Mouse (Mus musculus) forebrain, embryonic 13.5 days (tissue): Measurements from ENCODE around the gene Htr3a. TPM values are rescaled to one million over a fixed set of nuclear protein-coding genes. Genes with fewer than 3 reads are reported as not detected.

Source experiments
- ATAC-seq: fragments of 200-750 bp; cut with Nextera tagmentation; 2 replicates; pipeline ENCODE4 v1.8.0; 2017
- H3K27ac ChIP-seq: fragments of 300-500 bp; sonication (generic); 2 replicates; pipeline ENCODE4 v1.5.1; 2015; ENCODE audit warnings: inconsistent platforms, mild to moderate bottlenecking, moderate library complexity
- H3K27me3 ChIP-seq: fragments of 300-500 bp; sonication (generic); 2 replicates; pipeline ENCODE4 v1.6.1; 2015; ENCODE audit warnings: mild to moderate bottlenecking, inconsistent platforms
- H3K36me3 ChIP-seq: fragments of 300-500 bp; sonication (generic); 2 replicates; pipeline ENCODE4 v1.6.1; 2015; ENCODE audit warnings: mild to moderate bottlenecking, inconsistent platforms; ENCODE audit not compliant: poor library complexity, severe bottlenecking
- H3K4me1 ChIP-seq: fragments of 300-500 bp; sonication (generic); 2 replicates; pipeline ENCODE4 v1.6.1; 2015; ENCODE audit warnings: inconsistent platforms
- H3K4me2 ChIP-seq: fragments of 300-500 bp; sonication (generic); 2 replicates; pipeline ENCODE4 v1.6.1; 2015; ENCODE audit warnings: inconsistent platforms, mild to moderate bottlenecking, moderate library complexity
- H3K4me3 ChIP-seq: fragments of 300-500 bp; sonication (generic); 2 replicates; pipeline ENCODE4 v1.5.1; 2015; ENCODE audit warnings: mild to moderate bottlenecking, inconsistent platforms
- H3K9ac ChIP-seq: fragments of 300-500 bp; sonication (generic); 2 replicates; pipeline ENCODE4 v1.6.1; 2015; ENCODE audit warnings: mild to moderate bottlenecking, inconsistent platforms
- H3K9me3 ChIP-seq: fragments of 300-500 bp; sonication (generic); replicated peaks from 2 replicates; pipeline ENCODE4 v1.6.1; 2016; ENCODE audit warnings: inconsistent platforms
- WGBS: fragments of 180-500 bp; shearing (Covaris S2); methylation state at CpG from one replicate; pipeline ENCODE4 v1.1.7; 2015; 5-methylcytosine and 5-hydroxymethylcytosine counted together
- polyA plus RNA-seq: library from polyadenylated mRNA; unstranded; fragments of >200 nt; fragmentation: Nextera tagmentation; extraction: Ambion mirVana; gene quantifications from 2 replicates; pipeline ENCODE4 v1.2.1, GENCODE M21; 2015

The Htr3a gene
- polyA plus RNA-seq, 1 experiment from 2014 or later, result 1.9 TPM

- H3K4me3 ChIP-seq, result no peak overlapping the region
- H3K4me1 ChIP-seq, result peaks cover 27% of the 10 kb centered on the region
- H3K27ac ChIP-seq, result no peak overlapping the region
- ATAC-seq, result peak; percentile 54; the same call in 1 of the 2 replicates
- H3K27me3 ChIP-seq, result peaks cover 29% of the 10 kb centered on the region
- no peak overlapping the region for H3K4me2 ChIP-seq
- H3K36me3 ChIP-seq, result no peaks in the 10 kb centered on the region
- no peak overlapping the region for H3K9ac ChIP-seq
- H3K9me3 ChIP-seq, result no peaks in the 10 kb centered on the region
- 26% methylated on average over 3 of the region's 3 CpGs for WGBS
Observed at GRCm38 (mm10) chr9:48893986-48894385, 16.9 kb downstream of the Htr3a start.

GRCm38 (mm10) chr9:48889093-48889492 lies 21.8 kb downstream of the Htr3a start:
- 69% methylated on average over 7 of the region's 7 CpGs for WGBS
- Histone ChIP-seq H3K4me1 (no peaks in the 10 kb centered on the region), H3K4me3 (no peak overlapping the region), H3K27ac (no peak overlapping the region), H3K9ac (no peak overlapping the region), H3K9me3 (0 out of 2 replicates have a peak, but pooled peaks cover 4% of the 10 kb centered on the region), H3K36me3 (no peaks in the 10 kb centered on the region), H3K4me2 (no peak overlapping the region), H3K27me3 (peaks cover 9% of the 10 kb centered on the region; the same call in 1 of the 2 replicates)
- no peak for ATAC-seq

- H3K4me2 ChIP-seq, result no peak overlapping the region
- H3K4me3 ChIP-seq, result no peak overlapping the region
- H3K36me3 ChIP-seq, result no peaks in the 10 kb centered on the region
- WGBS, result 93% methylated on average over 8 of the region's 8 CpGs
- no peak overlapping the region for H3K9ac ChIP-seq
- H3K27ac ChIP-seq, result no peak overlapping the region
- no peaks in the 10 kb centered on the region for H3K27me3 ChIP-seq
- H3K9me3 ChIP-seq, result no peaks in the 10 kb centered on the region
- H3K4me1 ChIP-seq, result no peaks in the 10 kb centered on the region
- ATAC-seq, result no peak
Observed at GRCm38 (mm10) chr9:48872896-48873295, 38.0 kb downstream of the Htr3a start.

- H3K4me3 ChIP-seq, result no peak overlapping the region
- ATAC-seq, result no peak
- 28% methylated on average over 12 of the region's 12 CpGs for whole genome bisulfite sequencing
Observed at GRCm38 (mm10) chr9:48866523-48867121, 44.3 kb downstream of the Htr3a start.

GRCm38 (mm10) chr9:48865235-48865634 lies 45.7 kb downstream of the Htr3a start:
- ATAC-seq, result no peak

More at GRCm38 (mm10) chr9:48866523-48867121, 44.3 kb downstream of the Htr3a start:
- peaks cover 17% of the 10 kb centered on the region for H3K27me3 ChIP-seq
- peaks cover 20% of the 10 kb centered on the region for H3K4me1 ChIP-seq
- H3K27ac ChIP-seq, result no peak overlapping the region
- H3K36me3 ChIP-seq, result no peaks in the 10 kb centered on the region
- H3K9me3 ChIP-seq, result no peaks in the 10 kb centered on the region
- no peak overlapping the region for H3K4me2 ChIP-seq
- no peak overlapping the region for H3K9ac ChIP-seq

DNA sequence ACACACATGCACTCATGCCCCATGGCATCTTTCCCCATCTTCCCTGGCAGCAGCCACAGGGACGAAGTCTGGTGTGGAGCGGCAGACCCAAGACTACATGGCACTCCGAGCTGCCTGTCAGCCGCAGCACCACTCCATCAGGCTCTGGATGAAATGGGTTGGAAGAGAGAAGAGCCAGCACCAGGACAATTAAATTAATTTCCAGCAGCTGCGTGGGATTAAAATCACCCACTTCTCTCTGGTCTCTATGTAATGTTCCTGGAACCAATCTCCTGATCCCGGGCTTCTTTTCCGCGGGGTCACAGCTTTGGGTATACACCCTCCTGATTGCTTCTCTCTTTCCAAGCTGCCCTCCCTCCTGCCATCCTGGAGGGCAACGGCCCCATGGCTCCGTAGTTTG lies 49.4 kb downstream of the Htr3a start:
- no peak overlapping the region for H3K4me3 ChIP-seq
- peaks cover 18% of the 10 kb centered on the region for H3K27me3 ChIP-seq
- H3K4me2 ChIP-seq, result no peak overlapping the region
- no peak overlapping the region for H3K27ac ChIP-seq
- H3K9me3 ChIP-seq, result no peaks in the 10 kb centered on the region
- peaks cover 11% of the 10 kb centered on the region for H3K4me1 ChIP-seq
- no peak for ATAC-seq
- WGBS, result 87% methylated on average over 10 of the region's 10 CpGs
- no peak overlapping the region for H3K9ac ChIP-seq
- no peaks in the 10 kb centered on the region for H3K36me3 ChIP-seq

More at GRCm38 (mm10) chr9:48865235-48865634, 45.7 kb downstream of the Htr3a start:
- 46% methylated on average over 9 of the region's 9 CpGs for WGBS
- H3K27ac ChIP-seq, result no peak overlapping the region
- no peak overlapping the region for H3K4me2 ChIP-seq
- H3K9ac ChIP-seq, result no peak overlapping the region
- no peak overlapping the region for H3K4me3 ChIP-seq
- H3K9me3 ChIP-seq, result no peaks in the 10 kb centered on the region
- no peaks in the 10 kb centered on the region for H3K36me3 ChIP-seq
- H3K4me1 ChIP-seq, result peaks cover 20% of the 10 kb centered on the region
- peaks cover 17% of the 10 kb centered on the region for H3K27me3 ChIP-seq

DNA sequence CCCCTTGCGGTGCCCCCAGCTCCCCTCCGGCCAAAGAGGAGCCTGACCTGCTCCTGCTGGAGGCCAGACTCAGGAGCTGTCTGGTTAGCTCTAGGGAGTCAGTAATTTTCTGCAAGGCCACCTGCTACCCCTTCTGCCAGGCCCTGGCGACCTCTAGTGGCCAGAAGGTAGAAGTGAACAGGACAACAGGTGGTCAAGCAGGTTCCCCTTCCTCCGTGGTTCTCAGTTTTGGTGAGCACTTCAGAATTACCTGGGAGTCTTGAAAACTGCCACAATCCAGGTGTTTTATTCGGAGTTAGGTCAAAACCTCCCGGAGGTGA lies 50.4 kb downstream of the Htr3a start:
- Histone ChIP-seq H3K9ac (no peak overlapping the region), H3K36me3 (no peaks in the 10 kb centered on the region), H3K9me3 (no peaks in the 10 kb centered on the region), H3K27ac (no peak overlapping the region), H3K4me2 (no peak overlapping the region), H3K4me1 (0 out of 2 replicates have a peak, but pooled peaks cover 3% of the 10 kb centered on the region), H3K27me3 (peaks cover 17% of the 10 kb centered on the region), H3K4me3 (no peak overlapping the region)
- 2% methylated on average over 6 of the region's 6 CpGs for WGBS
- peak; percentile 48; the same call in 1 of the 2 replicates for ATAC-seq

- Histone ChIP-seq H3K36me3 (no peaks in the 10 kb centered on the region), H3K4me2 (no peak overlapping the region), H3K9me3 (no peaks in the 10 kb centered on the region), H3K27me3 (peaks cover 15% of the 10 kb centered on the region), H3K27ac (no peak overlapping the region), H3K9ac (no peak overlapping the region), H3K4me3 (no peak overlapping the region), H3K4me1 (no peaks in the 10 kb centered on the region)
- ATAC-seq, result peak; percentile 6; the same call in 1 of the 2 replicates
- 21% methylated on average over 10 of the region's 10 CpGs for WGBS
Observed at GRCm38 (mm10) chr9:48859828-48860525, 50.9 kb downstream of the Htr3a start.

- ATAC-seq, result no peak
- no peak overlapping the region for H3K4me2 ChIP-seq
- H3K9me3 ChIP-seq, result no peaks in the 10 kb centered on the region
- H3K27ac ChIP-seq, result no peak overlapping the region
- no peak overlapping the region for H3K4me3 ChIP-seq
- no peak overlapping the region for H3K9ac ChIP-seq
- H3K36me3 ChIP-seq, result no peaks in the 10 kb centered on the region
- no peaks in the 10 kb centered on the region for H3K4me1 ChIP-seq
- 81% methylated on average over 7 of the region's 7 CpGs for WGBS
- peaks cover 11% of the 10 kb centered on the region for H3K27me3 ChIP-seq
Observed at GRCm38 (mm10) chr9:48857944-48858343, 53.0 kb downstream of the Htr3a start.

GRCm38 (mm10) chr9:48856240-48856639 lies 54.7 kb downstream of the Htr3a start:
- Histone ChIP-seq H3K4me1 (no peaks in the 10 kb centered on the region), H3K27ac (no peak overlapping the region), H3K36me3 (no peaks in the 10 kb centered on the region), H3K4me2 (no peak overlapping the region), H3K4me3 (no peak overlapping the region), H3K27me3 (peaks cover 6% of the 10 kb centered on the region; the same call in 1 of the 2 replicates), H3K9me3 (no peaks in the 10 kb centered on the region), H3K9ac (no peak overlapping the region)
- 83% methylated on average over 4 of the region's 4 CpGs for WGBS
- no peak for ATAC-seq

DNA sequence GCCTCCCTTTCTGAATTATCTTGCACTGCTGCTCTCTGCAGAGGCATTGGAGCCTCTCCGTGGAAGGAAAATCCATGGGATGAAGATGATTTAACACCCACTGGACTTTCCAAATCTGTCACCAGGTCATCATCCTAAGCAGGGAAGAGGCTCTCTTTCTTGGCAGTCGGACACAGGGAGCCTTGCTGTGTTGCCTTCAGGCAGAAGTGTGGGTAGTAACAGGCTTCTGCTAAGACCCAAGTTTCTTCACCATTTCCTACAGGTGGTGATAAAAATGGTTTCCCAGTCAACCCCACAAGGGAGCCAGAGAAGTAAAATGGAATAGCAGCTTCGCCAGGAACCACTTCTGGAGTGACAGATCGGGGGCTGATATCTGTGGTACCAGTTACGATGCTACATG lies 61.4 kb downstream of the Htr3a start:
- Histone ChIP-seq H3K4me1 (no peaks in the 10 kb centered on the region), H3K4me3 (no peak overlapping the region), H3K27ac (no peak overlapping the region), H3K4me2 (no peak overlapping the region), H3K36me3 (no peaks in the 10 kb centered on the region), H3K9ac (no peak overlapping the region), H3K9me3 (no peaks in the 10 kb centered on the region), H3K27me3 (no peaks in the 10 kb centered on the region)
- no peak for ATAC-seq
- 90% methylated on average over 5 of the region's 5 CpGs for WGBS
